Mouse (Mus musculus) bone marrow macrophage, adult 2 months (primary cell): ENCODE measurements at regions not wholly inside any gene's neighbourhood (a gene's known extent, or its start where the extent isn't known, plus 50 kb on each side); places are given as distances from the start of the nearest gene placed in this dataset.

ENCODE experiments used
- CTCF ChIP-seq: IDR thresholded peaks from 2 replicates; pipeline ENCODE4 v1.5.1; 2012; ENCODE audit warnings: low read depth, mild to moderate bottlenecking, low read length, moderate library complexity
- POLR2A ChIP-seq: IDR thresholded peaks from 2 replicates; pipeline ENCODE4 v1.6.1; 2012; ENCODE audit warnings: mild to moderate bottlenecking, low read depth, low read length, borderline replicate concordance

- no peak for TF ChIP-seq CTCF
- TF ChIP-seq POLR2A, result no peak
Measured at GRCm38 (mm10) chr1:143920256-143920655, 83.7 kb downstream of the Rgs2 start.
